Mouse (Mus musculus): ENCODE measurements at regions not wholly inside any gene's neighbourhood (a gene's known extent, or its start where the extent isn't known, plus 50 kb on each side); places are given as distances from the start of the nearest gene placed in this dataset.

DNA sequence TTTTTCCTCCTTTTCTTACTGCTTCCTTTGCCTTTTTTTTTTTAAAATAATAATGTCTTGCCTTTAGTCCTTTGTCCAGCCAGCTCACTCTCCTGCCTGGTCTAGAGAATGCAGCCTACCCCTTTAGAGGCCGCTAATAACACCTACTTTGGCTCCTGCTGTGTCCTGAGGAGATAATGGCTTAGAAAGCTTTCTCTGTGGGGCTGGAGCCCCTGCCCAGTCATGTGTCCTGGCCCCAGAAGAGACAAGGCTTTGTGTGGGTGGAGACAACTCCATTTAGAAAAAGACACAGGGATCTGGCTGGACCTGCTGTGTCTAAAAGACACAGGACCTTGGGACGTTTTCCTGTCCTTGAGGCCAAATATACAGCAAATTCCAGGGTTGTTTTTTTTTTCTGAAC is 629.7 kb downstream of the Sox6 start:
- no peaks in the 10 kb centered on the region for H3K27me3 ChIP-seq (ENCODE audit: control insufficient read depth, insufficient read depth, low read length)
- TF ChIP-seq CTCF (IDR thresholded peaks at IDR 0.05; ENCODE audit: extremely low read depth, insufficient read depth, insufficient read length, insufficient replicate concordance) (no peak), POLR2A (IDR thresholded peaks at IDR 0.05; ENCODE audit: low read depth, low read length) (no peak)
- WGBS: 71% methylated on average over 2 of the region's 2 CpGs
- DNase-seq (ENCODE audit: low read depth in 1 of 2, low spot score in 2 of 2): no peak
- H3K4me1 ChIP-seq (ENCODE audit: control insufficient read depth, insufficient read depth, insufficient read length): no peaks in the 10 kb centered on the region
- no peaks in the 10 kb centered on the region for H3K36me3 ChIP-seq (ENCODE audit: control insufficient read depth, insufficient read depth, low read length)
- H3K4me3 ChIP-seq (ENCODE audit: extremely low read depth, insufficient read depth, insufficient read length): no peak overlapping the region
- no peak overlapping the region for H3K27ac ChIP-seq (ENCODE audit: insufficient read depth, low read length)

GRCm38 (mm10) chr7:115410501-115411230 is 627.9 kb downstream of the Sox6 start:
- no peaks in the 10 kb centered on the region for H3K27me3 ChIP-seq (ENCODE audit: control insufficient read depth, insufficient read depth, low read length)
- TF ChIP-seq CTCF (IDR thresholded peaks at IDR 0.05; ENCODE audit: extremely low read depth, insufficient read depth, insufficient read length, insufficient replicate concordance): no peak
- H3K4me3 ChIP-seq (ENCODE audit: extremely low read depth, insufficient read depth, insufficient read length): no peak overlapping the region
- no peak overlapping the region for H3K27ac ChIP-seq (ENCODE audit: insufficient read depth, low read length)
- 90% methylated on average over 17 of the region's 17 CpGs for WGBS
- no peak for DNase-seq (ENCODE audit: low read depth in 1 of 2, low spot score in 2 of 2)
- H3K36me3 ChIP-seq (ENCODE audit: control insufficient read depth, insufficient read depth, low read length): no peaks in the 10 kb centered on the region
- H3K4me1 ChIP-seq (ENCODE audit: control insufficient read depth, insufficient read depth, insufficient read length): no peaks in the 10 kb centered on the region

DNA sequence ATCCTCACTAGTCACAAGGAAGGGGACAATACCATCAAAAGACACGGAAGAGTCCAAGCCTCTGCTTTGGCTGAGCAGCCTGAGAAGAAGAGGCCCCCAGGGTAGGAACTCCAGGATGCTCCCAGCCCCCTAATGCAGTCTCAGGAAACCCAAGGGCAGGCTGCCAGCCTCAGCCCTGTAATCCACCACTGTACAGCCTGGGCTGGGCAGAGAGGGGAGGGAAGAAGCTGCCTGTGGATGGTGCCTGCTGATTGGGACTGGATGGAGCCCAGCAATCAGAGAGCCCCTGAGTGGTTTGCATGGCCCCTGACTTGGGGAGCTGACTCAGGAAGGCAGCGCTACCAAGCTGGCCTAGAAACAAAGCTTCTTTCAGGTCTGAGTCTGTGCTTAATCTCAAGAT is 627.1 kb downstream of the Sox6 start:
- WGBS: 59% methylated on average over 2 of the region's 2 CpGs
- TF ChIP-seq CTCF (IDR thresholded peaks at IDR 0.05; ENCODE audit: extremely low read depth, insufficient read depth, insufficient read length, insufficient replicate concordance): no peak
- TF ChIP-seq POLR2A (IDR thresholded peaks at IDR 0.05; ENCODE audit: low read depth, low read length): no peak
- no peaks in the 10 kb centered on the region for H3K27me3 ChIP-seq (ENCODE audit: control insufficient read depth, insufficient read depth, low read length)
- H3K4me3 ChIP-seq (ENCODE audit: extremely low read depth, insufficient read depth, insufficient read length): no peak overlapping the region
- no peaks in the 10 kb centered on the region for H3K4me1 ChIP-seq (ENCODE audit: control insufficient read depth, insufficient read depth, insufficient read length)
- no peaks in the 10 kb centered on the region for H3K36me3 ChIP-seq (ENCODE audit: control insufficient read depth, insufficient read depth, low read length)
- DNase-seq (ENCODE audit: low read depth in 1 of 2, low spot score in 2 of 2): no peak
- H3K27ac ChIP-seq (ENCODE audit: insufficient read depth, low read length): no peak overlapping the region

DNA sequence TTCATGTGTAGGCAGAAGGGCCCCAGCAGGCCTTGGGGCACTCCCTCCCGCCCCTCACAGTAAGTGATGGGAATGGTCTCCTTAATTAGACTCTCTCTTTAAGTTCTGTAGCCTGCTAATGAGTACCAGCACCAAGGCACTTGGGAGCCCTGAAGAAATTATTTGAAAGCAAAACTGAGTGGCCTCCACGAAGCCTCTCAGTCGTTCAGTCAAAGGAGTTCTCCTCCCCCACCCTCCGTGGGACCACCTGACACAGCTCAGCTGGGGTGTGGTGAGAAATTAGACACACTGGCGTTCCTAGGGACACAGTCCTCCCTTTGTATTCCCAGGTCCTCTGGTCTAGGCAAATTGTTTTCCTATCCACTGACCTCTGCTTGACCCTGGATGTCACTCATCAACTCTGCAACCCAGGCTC is 623.4 kb downstream of the Sox6 start:
- WGBS: 57% methylated on average over 5 of the region's 5 CpGs
- DNase-seq (ENCODE audit: low read depth in 1 of 2, low spot score in 2 of 2): no peak
- TF ChIP-seq POLR2A (IDR thresholded peaks at IDR 0.05; ENCODE audit: low read depth, low read length) (no peak), CTCF (IDR thresholded peaks at IDR 0.05; ENCODE audit: extremely low read depth, insufficient read depth, insufficient read length, insufficient replicate concordance) (no peak)
- H3K4me1 ChIP-seq (ENCODE audit: control insufficient read depth, insufficient read depth, insufficient read length): no peaks in the 10 kb centered on the region
- no peak overlapping the region for H3K4me3 ChIP-seq (ENCODE audit: extremely low read depth, insufficient read depth, insufficient read length)
- no peak overlapping the region for H3K27ac ChIP-seq (ENCODE audit: insufficient read depth, low read length)
- H3K27me3 ChIP-seq (ENCODE audit: control insufficient read depth, insufficient read depth, low read length): no peaks in the 10 kb centered on the region
- H3K36me3 ChIP-seq (ENCODE audit: control insufficient read depth, insufficient read depth, low read length): no peaks in the 10 kb centered on the region
